Mouse (Mus musculus) skeletal muscle tissue, adult 2 months (tissue): Measurements from ENCODE around the gene Dgkh.
"Not testable (repeated sequence)": the region's sequence is repeated elsewhere in the genome, so short reads cannot be mapped to it uniquely, and the experiment has no call there.

Experiments used
- DNase-seq: peaks from one replicate; pipeline ENCODE4 v3.0.0-alpha.2; 2012; ENCODE audit warnings: low read depth, low spot score

Gene Dgkh

DNA sequence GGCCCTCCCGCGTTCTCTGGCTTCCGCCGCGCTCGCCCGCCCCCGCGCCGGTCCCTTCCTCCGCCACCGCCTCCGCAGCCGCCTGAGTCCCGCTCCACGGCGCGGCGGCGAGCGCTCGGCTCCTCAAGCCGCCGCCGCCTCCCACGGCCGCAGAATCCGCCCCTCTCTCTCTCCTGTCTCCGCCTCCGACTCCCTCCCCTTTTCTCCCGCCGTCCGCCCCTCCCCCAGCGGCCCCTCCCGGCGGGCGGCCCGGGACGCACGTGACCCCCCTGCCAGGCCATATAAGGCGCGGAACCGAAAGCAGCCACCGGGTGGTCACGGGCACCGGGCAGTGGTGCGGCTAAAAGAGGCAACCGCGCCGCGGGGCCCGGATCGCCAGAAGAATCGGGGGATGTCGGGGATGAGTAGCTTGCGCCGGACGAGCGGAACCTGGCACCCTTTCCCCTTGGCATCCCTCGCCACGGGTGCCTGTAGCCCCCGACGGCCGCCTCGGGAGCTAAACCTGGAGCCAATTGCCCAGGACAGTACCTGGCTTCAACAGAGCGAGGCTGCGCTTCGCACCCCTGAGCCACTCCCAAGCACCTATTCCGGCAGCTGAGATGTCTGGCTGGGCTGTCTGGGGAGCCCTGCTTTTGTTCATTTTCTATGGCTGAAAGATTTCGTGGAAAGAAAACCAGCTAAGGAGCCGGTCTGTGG is at the start of gene Dgkh:
Gene Dgkh (minus strand): TSS at position 160 of the 696 bp plus-strand sequence.
- peak; percentile 82 for DNase-seq

GRCm38 (mm10) chr14:78777215-78777614 is 44.6 kb upstream of the Dgkh start:
- no peak for DNase-seq

DNA sequence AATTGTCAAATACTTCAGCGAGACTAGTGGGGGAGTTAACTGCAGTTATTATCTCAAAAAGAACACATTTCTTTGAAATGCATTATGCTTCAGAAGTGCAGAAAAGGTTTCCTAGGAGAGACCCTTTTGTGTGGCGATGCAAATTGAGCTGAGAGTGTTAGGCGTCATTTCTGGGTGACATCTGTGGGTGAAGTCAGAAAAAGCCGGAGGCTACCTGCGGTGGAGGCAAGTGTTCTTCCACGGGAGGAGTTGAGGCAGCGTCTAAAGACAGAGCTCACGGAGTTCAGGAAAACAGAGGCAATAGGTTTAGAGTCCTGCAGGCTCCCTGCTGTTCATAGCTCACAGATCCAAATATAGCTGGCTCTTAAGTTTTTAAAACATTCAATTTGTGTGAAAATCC is 44.1 kb upstream of the Dgkh start:
- DNase-seq, result no peak

- DNase-seq, result no peak
Observed at GRCm38 (mm10) chr14:78775699-78776098, 43.1 kb upstream of the Dgkh start.

- DNase-seq, result no peak
Observed at GRCm38 (mm10) chr14:78775226-78775625, 42.6 kb upstream of the Dgkh start.

DNA sequence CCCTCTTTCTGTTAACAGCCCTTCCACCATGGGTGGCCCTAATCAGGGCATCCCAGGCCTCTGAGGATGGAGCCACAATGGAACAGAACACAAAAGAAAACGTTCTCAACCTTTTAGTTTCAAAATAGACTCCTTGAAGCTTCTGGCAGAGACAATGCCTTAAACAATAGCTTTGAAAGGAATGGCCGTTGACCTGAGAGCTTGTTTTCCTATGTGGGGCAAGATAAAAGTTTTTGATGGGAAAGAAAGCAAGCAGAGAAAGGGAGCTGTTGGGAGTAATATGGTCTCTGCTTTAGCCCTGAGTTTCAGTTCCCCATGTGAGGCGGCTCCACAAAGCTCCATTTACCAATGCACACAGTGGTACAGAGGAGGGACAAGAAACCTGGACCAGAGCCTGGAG is 37.9 kb upstream of the Dgkh start:
- DNase-seq, result no peak

DNA sequence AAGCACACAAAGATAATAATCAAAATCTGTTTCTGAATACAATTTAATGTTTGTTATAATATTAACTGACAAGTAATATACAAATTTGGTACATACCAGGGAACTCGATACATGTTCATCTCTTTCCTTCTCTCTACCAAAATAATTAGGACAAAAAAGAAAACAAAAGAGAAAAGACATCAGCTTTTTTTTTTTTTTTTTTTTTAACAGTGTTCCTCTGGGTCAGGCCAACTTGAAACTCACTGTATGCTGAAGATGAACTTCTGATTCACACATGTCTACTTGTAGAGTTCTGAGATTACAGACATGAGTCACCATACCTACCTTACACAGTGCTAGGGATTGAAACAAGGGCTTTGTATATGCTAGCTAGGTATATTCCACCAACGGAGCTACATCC is 28.5 kb upstream of the Dgkh start:
- DNase-seq, result no peak

DNA sequence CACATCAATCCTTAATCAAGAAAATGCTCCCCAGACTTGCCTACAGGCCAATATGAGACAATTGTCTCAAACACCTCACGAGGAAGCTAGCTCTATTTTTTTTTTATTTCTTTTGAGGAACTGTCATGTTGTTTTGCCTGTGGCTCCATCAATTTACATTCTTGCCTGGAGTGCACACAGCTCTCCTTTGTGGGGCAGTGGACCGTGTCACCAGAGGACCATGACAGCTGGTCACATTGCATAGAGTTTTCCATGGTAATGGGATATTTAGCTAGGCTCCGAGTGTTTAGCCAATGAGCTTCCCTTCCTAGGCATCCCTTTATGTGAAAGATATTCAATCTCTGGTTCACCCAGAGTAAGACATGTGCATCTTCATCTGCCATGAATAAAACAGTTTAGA is 26.9 kb upstream of the Dgkh start:
- DNase-seq, result no peak

GRCm38 (mm10) chr14:78755316-78755715 is 22.7 kb upstream of the Dgkh start:
- no peak for DNase-seq

DNA sequence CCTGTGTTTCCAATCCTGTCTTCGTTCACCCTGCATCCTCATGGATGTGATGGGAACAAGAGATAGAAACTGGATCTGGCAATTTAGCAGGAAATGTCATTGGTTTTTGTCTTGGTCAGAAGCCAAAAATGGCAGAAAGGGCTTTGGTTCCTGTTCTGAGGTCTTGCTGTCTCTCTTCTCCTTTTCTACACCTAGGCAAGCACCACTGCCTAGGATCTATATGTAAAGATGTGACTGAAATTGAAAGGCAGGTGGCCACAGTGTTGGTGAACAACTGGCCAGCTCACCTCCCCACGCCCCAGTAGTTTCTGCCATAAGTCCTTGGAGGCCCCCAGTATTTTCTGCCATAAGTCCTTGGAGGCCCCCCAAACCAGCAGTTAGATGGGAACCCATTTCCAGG is 16.1 kb upstream of the Dgkh start:
- DNase-seq, result no peak

- DNase-seq, result no peak
Observed at GRCm38 (mm10) chr14:78747969-78748651, 15.5 kb upstream of the Dgkh start.

DNA sequence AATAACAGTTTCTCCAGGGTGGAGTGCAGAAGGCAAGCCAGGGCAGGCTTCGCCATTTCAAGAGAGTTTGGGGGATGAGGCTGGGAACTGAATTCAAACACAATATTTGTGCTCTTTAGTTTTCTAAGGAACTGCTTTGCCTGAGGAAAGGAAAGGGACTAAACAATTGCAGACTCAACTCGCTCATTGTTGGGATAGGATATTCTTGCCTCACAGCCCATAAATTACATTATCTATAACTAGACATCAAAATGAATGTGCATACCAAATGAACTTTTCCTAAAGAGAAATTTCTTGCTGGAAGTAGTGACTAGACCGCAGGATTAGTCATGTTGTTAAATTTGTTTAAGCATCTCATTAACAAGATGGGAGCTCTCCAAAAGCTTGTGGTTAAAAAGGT is 14.9 kb upstream of the Dgkh start:
- DNase-seq, result no peak

GRCm38 (mm10) chr14:78734605-78735004 is 2.0 kb upstream of the Dgkh start:
- DNase-seq, result no peak

- DNase-seq, result not testable (repeated sequence)
Observed at GRCm38 (mm10) chr14:78734203-78734602, 1.6 kb upstream of the Dgkh start.

DNA sequence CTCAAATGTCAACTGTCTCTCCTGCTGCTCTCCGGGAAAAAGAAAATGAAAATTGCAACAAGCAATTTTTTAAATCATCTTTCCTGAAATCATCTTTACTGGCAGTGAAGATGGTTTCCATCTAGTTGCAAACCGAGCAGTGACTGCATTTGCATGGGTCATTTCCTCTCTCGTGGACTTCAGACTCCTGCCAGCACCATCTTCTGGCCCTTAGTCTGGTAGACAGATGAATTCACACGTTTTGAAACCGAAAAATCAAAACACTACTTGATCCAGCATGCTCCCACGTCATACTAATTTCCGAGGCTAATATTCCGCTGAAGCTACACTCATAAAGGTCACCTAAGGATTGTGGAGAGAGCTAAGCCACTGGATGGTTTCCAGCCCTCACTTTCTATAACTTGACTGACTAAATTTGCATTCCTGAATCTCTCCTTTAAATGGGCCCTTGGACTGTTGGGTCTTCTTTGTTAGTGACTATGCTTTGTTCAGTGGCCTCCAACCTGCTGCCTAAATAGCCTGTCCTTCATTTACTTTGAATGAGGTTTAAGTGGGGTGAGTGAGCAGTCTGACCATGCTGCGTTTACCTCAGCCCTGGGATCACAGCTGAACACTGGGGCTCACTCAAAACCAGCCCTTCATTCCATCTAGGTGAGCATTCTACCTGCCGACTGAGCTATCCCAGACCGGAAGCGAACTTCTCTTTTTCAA is 945 bp upstream of the Dgkh start:
- DNase-seq, result no peak

GRCm38 (mm10) chr14:78731852-78732616 is 542 bp downstream of the Dgkh start:
- DNase-seq, result no peak

GRCm38 (mm10) chr14:78731240-78731639 is 1.3 kb downstream of the Dgkh start:
- DNase-seq, result no peak

DNA sequence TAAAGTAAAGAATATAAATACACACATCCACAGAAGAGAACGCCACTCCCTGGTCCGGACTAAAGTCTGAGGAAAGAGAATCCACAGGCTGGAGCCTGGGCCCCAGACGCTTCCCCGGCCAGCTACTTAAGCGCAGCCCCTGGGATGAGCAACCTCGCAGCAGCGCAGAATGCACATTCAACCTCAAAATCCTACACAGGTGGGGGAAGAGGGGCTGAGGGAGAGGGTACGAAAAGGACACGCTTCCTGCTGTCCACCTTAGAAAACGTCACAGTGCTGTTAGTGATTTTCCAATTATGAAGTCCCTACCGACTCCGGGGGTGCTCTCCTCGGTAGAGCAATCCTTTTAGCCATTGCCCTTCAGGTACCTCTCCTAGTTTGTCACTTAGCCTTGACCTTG is 6.6 kb downstream of the Dgkh start:
- no peak for DNase-seq

- no peak for DNase-seq
Observed at GRCm38 (mm10) chr14:78725307-78725956, 7.1 kb downstream of the Dgkh start.

- DNase-seq, result no peak
Observed at GRCm38 (mm10) chr14:78724414-78725306, 7.9 kb downstream of the Dgkh start.
